ENCODE assay signal across 9 mouse cellular contexts in the genomic region with DNA sequence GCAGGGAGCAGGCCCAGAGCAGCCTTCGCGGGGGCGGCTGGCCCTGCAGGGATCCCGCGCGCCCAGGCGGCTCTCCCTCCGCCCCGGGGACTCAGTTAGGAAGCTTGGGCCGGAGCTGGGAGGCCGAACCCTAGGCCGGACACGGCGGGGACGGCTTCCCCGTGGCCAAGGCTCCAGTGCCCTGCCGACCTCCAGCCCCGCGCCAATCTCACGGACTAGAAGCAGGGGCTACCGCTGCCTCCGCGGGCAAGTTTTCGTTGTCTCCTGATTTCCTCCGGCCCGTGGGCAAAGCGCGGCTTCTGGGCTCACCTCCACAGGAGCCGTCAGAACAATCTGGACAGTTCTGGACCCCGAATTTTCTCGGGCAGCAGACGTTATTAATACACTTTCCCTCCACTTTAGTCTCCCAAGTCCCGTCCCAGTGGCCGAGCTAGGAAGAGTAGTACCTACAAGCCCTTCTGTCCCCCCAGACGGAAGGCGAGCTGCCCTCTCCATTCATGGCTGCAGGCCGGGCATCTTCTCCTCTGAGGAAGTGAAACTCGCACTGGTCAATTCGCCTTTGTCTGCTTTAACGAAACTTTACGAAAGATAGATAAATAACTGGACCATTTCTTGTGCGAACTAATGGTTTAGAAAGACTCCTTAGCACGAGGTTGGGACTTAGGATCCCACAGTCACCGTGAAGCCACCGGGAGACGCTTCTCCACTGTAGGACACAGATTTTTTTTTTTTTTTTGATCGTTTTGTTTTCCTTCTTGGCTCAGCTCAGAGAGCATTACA. TPM values are rescaled to one million over a fixed set of nuclear protein-coding genes. Genes with fewer than 3 reads are reported as not detected.
DNase-seq lines count a peak whose midpoint lies in the region; ATAC-seq lines count a peak whose summit lies in the region.
"Had no signal": no experiment of that assay in that cellular context is flagged by ENCODE, and none has a peak within 500 bp of the region (broad histone marks: within the 10 kb centered on the region; RNA-seq: fewer than 3 reads in every experiment).

No protein-coding gene starts in this region.

- H3K4me1 ChIP-seq in forebrain, embryonic 12.5 days: peaks cover 50% of the 10 kb centered on the region
- peaks cover 10% of the 10 kb centered on the region; the same call in 1 of the 2 replicates for H3K4me1 ChIP-seq in hindbrain, embryonic 16.5 days (ENCODE audit: control insufficient read depth, insufficient read depth, low read depth, low read length)
- H3K4me1 ChIP-seq in liver, embryonic 11.5 days (replicated peaks; ENCODE audit: control insufficient read depth, insufficient read depth, low read length): peaks cover 8% of the 10 kb centered on the region; the same call in 1 of the 2 replicates

- no peak; the same call in 1 of the 2 replicates for ATAC-seq in forebrain, embryonic 12.5 days (ENCODE audit: low FRiP score)
- ATAC-seq in hindbrain, embryonic 16.5 days: 0 out of 2 replicates have a peak, but pooled peaks have one; percentile 6
- ATAC-seq in liver, embryonic 11.5 days (replicated peaks; ENCODE audit: low FRiP score): no peak; the same call in 1 of the 2 replicates
- ATAC-seq in megakaryocyte progenitor cell, adult 5-6 weeks (replicated peaks; ENCODE audit: poor library complexity): no peak

- peaks cover 9% of the 10 kb centered on the region; the same call in 1 of the 2 replicates for H3K36me3 ChIP-seq in forebrain, embryonic 12.5 days (replicated peaks)
- H3K36me3 ChIP-seq in hindbrain, embryonic 16.5 days (ENCODE audit: control insufficient read depth, insufficient read depth, low read length): no peaks in the 10 kb centered on the region
- H3K36me3 ChIP-seq in liver, embryonic 11.5 days (ENCODE audit: control insufficient read depth, insufficient read depth, low read length): no peaks in the 10 kb centered on the region

- peak overlapping the region; percentile 86 for H3K27ac ChIP-seq in forebrain, embryonic 12.5 days
- no peak overlapping the region for H3K27ac ChIP-seq in hindbrain, embryonic 16.5 days (ENCODE audit: low read depth, low read length)
- H3K27ac ChIP-seq in liver, embryonic 11.5 days (ENCODE audit: low read depth, low read length): no peak overlapping the region

- peak overlapping the region; percentile 79 for H3K4me3 ChIP-seq in forebrain, embryonic 12.5 days (replicated peaks)
- no peak overlapping the region; the same call in 1 of the 2 replicates for H3K4me3 ChIP-seq in hindbrain, embryonic 16.5 days (ENCODE audit: low read length)
- no peak overlapping the region for H3K4me3 ChIP-seq in liver, embryonic 11.5 days (ENCODE audit: low read depth, low read length)

- DNase-seq in heart, adult 18-20 months: peak; percentile 38 to 73
- no peak for DNase-seq in heart, adult 8-10 months (ENCODE audit: low spot score)
- DNase-seq in adrenal gland, postnatal 14 days: peak; percentile 34
- DNase-seq in liver, embryonic 11.5 days (ENCODE audit: low spot score): peak; percentile 66
- peak; percentile 51 for DNase-seq in ovary, postnatal 36 days (ENCODE audit: low spot score)

- 2% methylated on average over 38 of the region's 47 CpGs for WGBS in forebrain, embryonic 12.5 days
- under 1% methylated on average over 44 of the region's 47 CpGs for WGBS in hindbrain, embryonic 16.5 days
- under 1% methylated on average over 46 of the region's 47 CpGs for WGBS in liver, embryonic 11.5 days

- peaks cover 54% of the 10 kb centered on the region for H3K27me3 ChIP-seq in forebrain, embryonic 12.5 days
- H3K27me3 ChIP-seq in hindbrain, embryonic 16.5 days (replicated peaks; ENCODE audit: control insufficient read depth, insufficient read depth, low read length): peaks cover 41% of the 10 kb centered on the region
- peaks cover 89% of the 10 kb centered on the region for H3K27me3 ChIP-seq in liver, embryonic 11.5 days (replicated peaks; ENCODE audit: control insufficient read depth, insufficient read depth, low read length)

- H3K9ac ChIP-seq in forebrain, embryonic 12.5 days: peak overlapping the region; percentile 97
- no peak overlapping the region for H3K9ac ChIP-seq in hindbrain, embryonic 16.5 days (ENCODE audit: low read depth, low read length)
- H3K9ac ChIP-seq in liver, embryonic 11.5 days (ENCODE audit: low read depth, low read length): no peak overlapping the region

- no peaks in the 10 kb centered on the region for H3K9me3 ChIP-seq in forebrain, embryonic 12.5 days
- H3K9me3 ChIP-seq in hindbrain, embryonic 16.5 days (ENCODE audit: control insufficient read depth, low read length): peaks cover 2% of the 10 kb centered on the region
- no peaks in the 10 kb centered on the region for H3K9me3 ChIP-seq in liver, embryonic 11.5 days (ENCODE audit: control insufficient read depth, low read length)

- peak overlapping the region; percentile 78 for H3K4me2 ChIP-seq in forebrain, embryonic 12.5 days
- no peak overlapping the region; the same call in 1 of the 2 replicates for H3K4me2 ChIP-seq in hindbrain, embryonic 16.5 days (ENCODE audit: low read length)
- peak overlapping the region; percentile 24 for H3K4me2 ChIP-seq in liver, embryonic 11.5 days

RNA-seq across cellular contexts. Expression of a gene that starts 8.9 kb away (rescaled TPM):
- total RNA-seq in heart, adult 18-20 months (2021): under 1 TPM in 1 of 2 experiments, not detected in 1; 0.23 TPM
- not detected for total RNA-seq in heart, adult 8-10 months (2022)
- not detected in 2 replicates for total RNA-seq in adrenal gland, postnatal 14 days (2021)
- 34.2 and 34.9 TPM in 2 replicates for polyA plus RNA-seq in forebrain, embryonic 12.5 days (2016; fragmentation: Nextera tagmentation; extraction: Ambion mirVana)
- 0.51 and 0.92 TPM in 2 replicates for polyA plus RNA-seq in hindbrain, embryonic 16.5 days (2015; fragmentation: Nextera tagmentation; extraction: Ambion mirVana)
- 0.08 TPM in 1 of 2 replicates, not detected in the other for polyA plus RNA-seq in liver, embryonic 11.5 days (2014; fragmentation: Nextera tagmentation; extraction: Ambion mirVana)
- not detected in 2 replicates for total RNA-seq in megakaryocyte progenitor cell, adult 5-6 weeks (2015)
- total RNA-seq in megakaryocyte progenitor cell, adult 5-6 weeks (2017): not detected in 2 replicates
- total RNA-seq: MEL had no signal
